Mouse (Mus musculus): Measurements from ENCODE around the gene Rnf149.
A peak's percentile ranks its signal among the peaks of the same experiment; 100 is the strongest.

Rnf149 gene

DNA sequence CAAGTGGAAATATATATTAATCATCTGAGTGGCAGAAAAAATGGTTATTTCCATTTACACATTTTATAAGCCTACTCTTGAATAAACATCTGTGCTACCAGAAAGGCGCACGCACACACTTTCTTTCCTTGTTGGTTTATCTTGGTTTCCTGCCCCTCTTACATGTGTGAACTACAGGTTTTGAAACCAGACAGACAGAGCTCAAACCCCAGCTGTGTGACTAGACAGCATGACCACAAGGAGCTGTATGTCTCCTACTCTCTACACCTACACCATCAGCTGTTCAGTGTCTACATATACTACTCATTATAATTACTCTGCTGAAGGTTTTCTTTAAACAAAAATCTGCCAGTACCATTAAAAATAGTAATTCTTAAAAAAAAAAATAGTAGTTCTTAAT lies 18.2 kb downstream of the Rnf149 start:
- DNase-seq (ENCODE audit: low read depth, low spot score), result no peak
- 0 out of 2 replicates have a peak, but pooled peaks cover 2% of the 10 kb centered on the region for H3K36me3 ChIP-seq (ENCODE audit: control insufficient read depth, insufficient read depth, low read length, poor library complexity, severe bottlenecking)

GRCm38 (mm10) chr1:39555556-39556415 lies 21.4 kb downstream of the Rnf149 start:
- no peak for DNase-seq (ENCODE audit: low read depth, low spot score)
- Histone ChIP-seq H3K36me3 (ENCODE audit: control insufficient read depth, insufficient read depth, low read length, poor library complexity, severe bottlenecking) (0 out of 2 replicates have a peak, but pooled peaks cover 3% of the 10 kb centered on the region), H3K27me3 (ENCODE audit: control insufficient read depth, insufficient read depth, low read length, poor library complexity, severe bottlenecking) (no peaks in the 10 kb centered on the region)

More for the DNA sequence above, 18.2 kb downstream of the Rnf149 start:
- no peaks in the 10 kb centered on the region for H3K27me3 ChIP-seq (ENCODE audit: control insufficient read depth, insufficient read depth, low read length, poor library complexity, severe bottlenecking)

DNA sequence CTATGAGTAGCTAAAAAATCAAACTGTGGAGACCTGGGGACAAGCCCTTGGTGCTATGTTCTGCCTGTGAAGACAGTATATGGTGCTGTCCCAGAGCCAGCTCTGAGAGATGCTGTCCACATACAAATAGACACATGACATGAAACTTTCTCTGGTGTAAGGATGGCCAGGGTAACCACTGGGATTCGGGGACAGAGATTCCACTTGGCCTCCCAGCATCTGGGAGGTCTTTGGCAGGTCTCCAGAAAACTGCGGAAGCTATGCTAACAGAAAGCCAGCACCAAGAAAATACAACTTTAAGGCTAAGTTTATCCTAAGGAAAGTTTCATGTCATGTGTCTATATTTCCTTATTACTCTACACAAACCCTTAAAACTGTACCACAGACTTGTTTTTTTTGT lies 27.4 kb downstream of the Rnf149 start:
- DNase-seq (ENCODE audit: low read depth, low spot score), result no peak
- Histone ChIP-seq H3K36me3 (ENCODE audit: control insufficient read depth, insufficient read depth, low read length, poor library complexity, severe bottlenecking) (peaks cover 12% of the 10 kb centered on the region), H3K27me3 (ENCODE audit: control insufficient read depth, insufficient read depth, low read length, poor library complexity, severe bottlenecking) (no peaks in the 10 kb centered on the region)

DNA sequence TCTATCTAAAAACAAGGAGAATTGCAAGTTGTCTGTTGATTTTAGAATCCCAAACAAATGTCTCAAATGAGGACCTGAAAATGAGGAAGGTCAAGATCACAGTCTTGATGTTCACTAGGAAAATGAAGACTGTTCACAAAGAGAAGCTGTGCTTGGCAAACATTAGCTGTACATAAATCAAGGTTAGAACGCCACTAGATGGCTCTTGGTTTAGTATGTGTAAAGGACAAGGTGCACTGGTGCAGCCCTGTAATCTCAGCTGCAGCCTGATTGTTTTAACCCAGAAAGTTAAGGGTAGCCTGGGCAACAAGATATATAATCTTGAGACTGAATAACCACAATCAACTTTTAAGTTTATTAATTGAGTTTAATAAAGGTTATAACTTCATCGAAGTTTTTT lies 30.0 kb downstream of the Rnf149 start:
- DNase-seq (ENCODE audit: low read depth, low spot score), result no peak
- Histone ChIP-seq H3K27me3 (ENCODE audit: control insufficient read depth, insufficient read depth, low read length, poor library complexity, severe bottlenecking) (no peaks in the 10 kb centered on the region), H3K36me3 (ENCODE audit: control insufficient read depth, insufficient read depth, low read length, poor library complexity, severe bottlenecking) (peaks cover 18% of the 10 kb centered on the region)

- Histone ChIP-seq H3K36me3 (ENCODE audit: control insufficient read depth, insufficient read depth, low read length, poor library complexity, severe bottlenecking) (peaks cover 16% of the 10 kb centered on the region), H3K27me3 (ENCODE audit: control insufficient read depth, insufficient read depth, low read length, poor library complexity, severe bottlenecking) (no peaks in the 10 kb centered on the region)
- no peak for DNase-seq (ENCODE audit: low read depth, low spot score)
These were observed 30.9 kb downstream of the Rnf149 start for GRCm38 (mm10) chr1:39546160-39546866.

GRCm38 (mm10) chr1:39545589-39545988 lies 31.6 kb downstream of the Rnf149 start:
- Histone ChIP-seq H3K36me3 (ENCODE audit: control insufficient read depth, insufficient read depth, low read length, poor library complexity, severe bottlenecking) (peaks cover 16% of the 10 kb centered on the region), H3K27me3 (ENCODE audit: control insufficient read depth, insufficient read depth, low read length, poor library complexity, severe bottlenecking) (no peaks in the 10 kb centered on the region)
- DNase-seq (ENCODE audit: low read depth, low spot score), result no peak

- Histone ChIP-seq H3K36me3 (ENCODE audit: control insufficient read depth, insufficient read depth, low read length, poor library complexity, severe bottlenecking) (peaks cover 14% of the 10 kb centered on the region), H3K27me3 (ENCODE audit: control insufficient read depth, insufficient read depth, low read length, poor library complexity, severe bottlenecking) (no peaks in the 10 kb centered on the region)
- peak; percentile 14 for DNase-seq (ENCODE audit: low read depth, low spot score)
These were observed 36.6 kb downstream of the Rnf149 start for GRCm38 (mm10) chr1:39540592-39540991.

DNA sequence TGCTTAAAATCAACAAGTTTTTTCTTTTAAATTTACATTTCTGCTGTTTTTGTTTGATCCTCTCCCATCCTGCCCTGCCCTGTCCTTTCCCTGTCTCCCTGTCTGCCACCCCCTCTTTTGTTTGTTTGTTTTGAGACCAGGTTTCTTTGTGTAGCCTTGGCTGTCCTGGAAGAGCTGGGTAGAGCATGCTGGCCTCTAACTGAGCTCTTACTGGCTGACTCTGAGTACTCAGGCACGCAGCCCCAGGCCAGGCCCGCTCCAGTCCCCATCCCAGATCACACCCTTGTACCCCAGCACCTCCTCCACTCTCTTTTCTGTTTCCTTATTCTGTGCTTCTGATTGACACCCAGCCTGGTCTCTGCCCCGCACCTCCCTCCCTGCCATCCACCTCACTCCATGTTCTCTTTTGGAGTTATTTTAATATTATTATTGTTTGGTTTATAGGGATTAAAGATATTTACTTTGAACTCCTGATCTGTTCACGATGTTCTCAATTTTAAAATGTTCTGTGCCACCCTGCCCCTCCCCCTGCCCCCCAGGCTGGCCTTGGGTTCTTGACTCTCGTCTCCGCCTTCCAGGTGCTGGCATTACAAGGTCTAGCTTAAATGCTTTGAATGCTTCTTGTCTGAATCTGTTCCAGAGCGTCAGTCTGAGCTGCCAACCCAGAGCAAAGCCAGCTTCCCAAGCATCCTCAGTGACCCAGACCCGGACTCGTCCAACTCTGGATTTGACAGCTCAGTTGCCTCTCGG lies 39.4 kb downstream of the Rnf149 start:
- no peak for DNase-seq (ENCODE audit: low read depth, low spot score)
- H3K27me3 ChIP-seq (ENCODE audit: control insufficient read depth, insufficient read depth, low read length, poor library complexity, severe bottlenecking), result no peaks in the 10 kb centered on the region
- peaks cover 7% of the 10 kb centered on the region for H3K36me3 ChIP-seq (ENCODE audit: control insufficient read depth, insufficient read depth, low read length, poor library complexity, severe bottlenecking)

DNA sequence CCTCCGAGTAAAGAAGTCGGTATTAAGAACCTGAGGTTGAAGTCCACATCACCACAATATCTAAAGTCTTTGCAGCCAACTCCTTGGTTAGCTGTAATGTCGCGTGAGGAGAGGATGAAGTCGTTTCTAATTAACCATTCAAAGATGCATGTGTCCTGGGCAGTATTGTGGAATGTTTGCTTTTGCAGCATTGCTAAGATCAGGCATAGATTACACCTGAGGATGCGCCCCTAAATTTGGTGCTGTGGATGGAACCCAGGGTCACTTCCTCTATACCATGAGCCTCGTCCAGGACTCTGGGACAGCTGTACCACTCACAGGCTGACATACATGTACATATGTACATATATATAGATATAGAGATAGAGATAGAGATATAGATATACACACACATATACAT lies 40.5 kb downstream of the Rnf149 start:
- no peaks in the 10 kb centered on the region for H3K27me3 ChIP-seq (ENCODE audit: control insufficient read depth, insufficient read depth, low read length, poor library complexity, severe bottlenecking)
- H3K36me3 ChIP-seq (ENCODE audit: control insufficient read depth, insufficient read depth, low read length, poor library complexity, severe bottlenecking), result peaks cover 5% of the 10 kb centered on the region
- DNase-seq (ENCODE audit: low read depth, low spot score), result no peak

- peak; percentile 98 for DNase-seq (ENCODE audit: low read depth, low spot score)
- no peaks in the 10 kb centered on the region for H3K27me3 ChIP-seq (ENCODE audit: control insufficient read depth, insufficient read depth, low read length, poor library complexity, severe bottlenecking)
- H3K36me3 ChIP-seq (ENCODE audit: control insufficient read depth, insufficient read depth, low read length, poor library complexity, severe bottlenecking), result peaks cover 5% of the 10 kb centered on the region
These were observed 41.5 kb downstream of the Rnf149 start for GRCm38 (mm10) chr1:39535515-39536311.

DNA sequence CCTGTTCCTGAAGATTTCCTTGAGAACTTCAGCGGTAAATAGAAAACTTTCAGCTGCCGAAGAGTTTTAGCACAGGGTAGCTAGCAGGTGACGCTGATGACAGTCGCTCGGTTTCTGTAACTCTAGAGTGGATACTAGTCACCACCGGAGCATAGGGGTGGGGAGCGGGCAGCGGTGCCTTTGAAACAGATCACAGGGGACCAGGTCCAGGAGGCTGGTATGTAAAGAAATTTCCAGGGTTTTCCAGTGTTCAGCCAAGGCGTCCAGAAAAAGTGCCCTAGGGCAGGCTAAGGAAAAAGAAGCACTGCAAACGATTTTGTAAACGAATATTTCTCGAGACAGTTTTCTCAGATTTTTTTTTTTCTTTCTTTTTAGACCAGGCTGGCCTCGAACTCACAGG lies 42.4 kb downstream of the Rnf149 start, which contains the start of gene Cnot11:
Gene Cnot11 (plus strand): TSS at position 162 of the 400 bp plus-strand sequence.
- Histone ChIP-seq H3K27me3 (ENCODE audit: control insufficient read depth, insufficient read depth, low read length, poor library complexity, severe bottlenecking) (no peaks in the 10 kb centered on the region), H3K36me3 (ENCODE audit: control insufficient read depth, insufficient read depth, low read length, poor library complexity, severe bottlenecking) (peaks cover 2% of the 10 kb centered on the region)
- DNase-seq (ENCODE audit: low read depth, low spot score), result no peak

DNA sequence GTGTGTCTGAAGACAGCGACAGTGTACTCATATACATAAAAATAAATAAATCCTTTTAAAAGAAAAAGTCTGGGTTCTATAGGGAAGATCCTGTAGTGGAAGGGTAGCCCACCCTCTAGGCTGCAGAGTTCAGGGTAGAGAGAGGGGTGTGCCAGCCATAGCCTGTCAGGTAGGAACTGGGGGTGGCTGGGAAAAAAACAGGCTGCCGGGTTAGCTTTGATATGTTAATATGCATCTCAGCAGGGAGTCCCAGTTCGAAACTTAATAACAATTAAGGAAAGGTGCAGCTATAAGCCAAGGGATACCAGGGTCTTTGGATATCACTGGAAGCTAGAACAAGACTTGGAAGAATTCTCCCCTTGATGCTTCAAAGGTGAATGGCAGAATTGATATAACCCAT lies 43.3 kb downstream of the Rnf149 start:
- DNase-seq (ENCODE audit: low read depth, low spot score), result no peak
- Histone ChIP-seq H3K36me3 (ENCODE audit: control insufficient read depth, insufficient read depth, low read length, poor library complexity, severe bottlenecking) (peaks cover 2% of the 10 kb centered on the region), H3K27me3 (ENCODE audit: control insufficient read depth, insufficient read depth, low read length, poor library complexity, severe bottlenecking) (no peaks in the 10 kb centered on the region)

DNA sequence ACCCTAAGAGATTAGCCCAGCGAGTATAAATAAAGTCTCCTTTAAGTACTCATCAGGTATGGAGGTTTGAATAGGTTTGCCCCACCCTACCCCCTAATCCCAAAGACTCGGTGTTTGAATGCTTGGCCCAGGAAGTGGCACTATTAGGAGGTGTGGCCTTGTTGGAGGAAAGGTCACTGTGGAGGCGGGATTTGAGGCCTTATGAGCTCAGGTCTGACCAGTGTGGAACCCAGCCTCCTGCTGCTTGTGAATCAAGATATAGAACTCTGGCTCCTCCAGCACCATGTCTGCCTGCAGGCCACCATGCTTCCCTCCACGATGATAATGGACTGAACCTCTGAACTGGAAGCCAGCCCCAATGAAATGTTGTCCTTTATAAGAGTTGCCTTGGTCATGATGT lies 46.2 kb downstream of the Rnf149 start:
- H3K27me3 ChIP-seq (ENCODE audit: control insufficient read depth, insufficient read depth, low read length, poor library complexity, severe bottlenecking), result no peaks in the 10 kb centered on the region
- no peaks in the 10 kb centered on the region for H3K36me3 ChIP-seq (ENCODE audit: control insufficient read depth, insufficient read depth, low read length, poor library complexity, severe bottlenecking)

More for the DNA sequence above, 46.2 kb downstream of the Rnf149 start:
- DNase-seq (ENCODE audit: low read depth, low spot score), result no peak

All from splenic B cell, adult 2 months (primary cell).